Mouse (Mus musculus): ENCODE measurements around the gene Timm22. TPM values are rescaled to one million over a fixed set of nuclear protein-coding genes. Genes with fewer than 3 reads are reported as not detected.

Gene Timm22
- polyA plus RNA-seq, 1 experiment = 14.8 TPM

DNA sequence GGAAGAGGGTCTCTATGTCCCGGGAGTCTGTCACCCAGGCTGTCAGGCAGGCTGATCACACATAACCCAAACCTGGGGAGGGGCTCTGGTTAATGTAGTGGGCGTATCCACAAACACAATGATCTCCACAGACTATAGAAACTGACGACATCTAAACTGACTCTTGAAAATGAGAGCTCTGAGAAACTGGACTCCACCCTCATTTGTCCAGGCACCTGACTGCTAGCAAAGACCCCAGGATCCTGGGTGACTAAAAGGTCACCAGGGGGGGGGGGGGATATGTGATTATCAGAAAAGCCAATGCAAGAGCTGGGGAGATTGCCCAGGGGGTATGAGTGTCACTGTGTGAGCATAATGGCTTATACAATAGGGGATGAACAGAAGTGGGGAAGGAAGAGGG, 21.0 kb upstream of the Timm22 start:
- DNase-seq (ENCODE audit: low read depth, low spot score) = no peak
- 75% methylated on average over 3 of the region's 3 CpGs for WGBS

DNA sequence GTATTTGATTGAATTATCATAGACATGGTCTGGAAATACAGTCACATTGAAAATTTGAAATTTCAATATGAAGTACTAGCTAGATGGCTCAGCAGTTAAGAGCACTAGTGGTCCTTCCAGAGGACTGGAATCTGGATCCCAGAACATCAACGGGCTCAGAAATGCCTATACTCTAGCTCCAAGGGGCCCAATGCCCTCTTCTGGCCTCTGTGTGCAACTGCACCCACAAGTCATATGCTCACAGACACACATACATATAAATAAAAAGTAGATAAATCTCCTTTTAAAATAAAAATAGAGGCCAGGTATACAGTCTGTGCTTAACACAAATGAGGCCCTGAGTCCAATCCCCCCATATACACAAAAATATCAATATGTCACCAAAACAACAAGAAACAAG, 19.7 kb upstream of the Timm22 start:
- DNase-seq (ENCODE audit: low read depth, low spot score) = no peak
- 86% methylated on average over 1 of the region's 1 CpGs for WGBS

DNA sequence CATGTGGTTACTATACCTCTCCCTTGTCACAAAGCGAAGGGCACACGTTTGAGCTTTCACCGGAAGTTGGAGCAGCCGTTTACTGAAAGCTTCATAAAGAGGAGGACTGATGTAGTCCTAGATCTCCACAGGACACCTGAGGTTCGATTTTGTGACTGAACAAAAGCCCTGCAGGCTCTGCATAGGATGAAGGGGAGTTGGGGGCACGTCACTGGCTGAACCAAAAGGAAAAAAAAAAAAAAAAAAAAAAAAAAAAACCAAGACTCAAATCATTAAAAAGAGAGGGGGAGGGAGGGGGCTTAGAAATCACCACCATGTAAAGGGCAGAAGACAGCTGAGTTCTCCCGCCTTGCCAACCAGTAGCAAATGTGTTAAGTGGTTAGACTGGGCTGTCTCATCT, 18.0 kb upstream of the Timm22 start:
- DNase-seq (ENCODE audit: low read depth, low spot score) = no peak
- WGBS = 38% methylated on average over 7 of the region's 7 CpGs

DNA sequence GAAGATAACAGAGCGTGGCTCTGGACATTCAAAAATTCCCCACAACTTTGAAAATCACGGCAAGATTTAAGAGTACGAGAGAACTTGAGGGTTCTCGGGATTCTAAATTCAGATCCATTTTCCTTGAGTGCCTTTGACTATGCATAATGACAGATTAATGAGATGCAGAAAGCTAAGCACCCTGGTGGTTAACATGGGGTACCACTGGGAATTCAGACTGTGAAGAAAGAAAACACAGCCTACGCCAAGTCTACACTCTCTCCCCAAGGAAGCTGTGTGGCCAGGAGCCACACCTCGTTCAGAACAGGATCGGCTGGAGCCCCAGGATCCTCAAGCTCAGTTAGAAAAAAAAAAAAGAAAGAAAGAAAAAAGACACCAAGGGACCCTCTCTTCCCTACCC, 14.2 kb upstream of the Timm22 start:
- WGBS = 66% methylated on average over 7 of the region's 7 CpGs
- no peak for DNase-seq (ENCODE audit: low read depth, low spot score)

DNA sequence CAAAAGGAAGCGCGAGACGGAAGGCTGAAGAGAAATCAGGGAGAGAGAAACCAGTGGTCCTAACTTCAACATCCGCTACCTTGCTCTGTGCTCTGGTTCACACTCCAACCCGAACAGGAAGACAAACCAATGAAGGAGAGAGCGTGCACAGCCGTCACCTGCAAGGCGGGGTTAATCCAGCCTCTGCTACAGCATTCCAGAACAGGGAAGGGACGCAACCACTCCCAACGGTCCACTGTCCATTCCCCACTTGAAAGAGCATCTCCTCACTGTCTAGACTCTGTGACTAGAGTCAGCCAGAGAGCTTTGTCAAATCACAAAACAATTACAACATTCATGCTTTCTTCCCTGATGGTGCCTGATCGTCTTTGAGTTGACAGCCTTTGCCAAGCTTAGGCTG, 13.8 kb upstream of the Timm22 start:
- no peak for DNase-seq (ENCODE audit: low read depth, low spot score)
- WGBS = 48% methylated on average over 11 of the region's 11 CpGs

DNA sequence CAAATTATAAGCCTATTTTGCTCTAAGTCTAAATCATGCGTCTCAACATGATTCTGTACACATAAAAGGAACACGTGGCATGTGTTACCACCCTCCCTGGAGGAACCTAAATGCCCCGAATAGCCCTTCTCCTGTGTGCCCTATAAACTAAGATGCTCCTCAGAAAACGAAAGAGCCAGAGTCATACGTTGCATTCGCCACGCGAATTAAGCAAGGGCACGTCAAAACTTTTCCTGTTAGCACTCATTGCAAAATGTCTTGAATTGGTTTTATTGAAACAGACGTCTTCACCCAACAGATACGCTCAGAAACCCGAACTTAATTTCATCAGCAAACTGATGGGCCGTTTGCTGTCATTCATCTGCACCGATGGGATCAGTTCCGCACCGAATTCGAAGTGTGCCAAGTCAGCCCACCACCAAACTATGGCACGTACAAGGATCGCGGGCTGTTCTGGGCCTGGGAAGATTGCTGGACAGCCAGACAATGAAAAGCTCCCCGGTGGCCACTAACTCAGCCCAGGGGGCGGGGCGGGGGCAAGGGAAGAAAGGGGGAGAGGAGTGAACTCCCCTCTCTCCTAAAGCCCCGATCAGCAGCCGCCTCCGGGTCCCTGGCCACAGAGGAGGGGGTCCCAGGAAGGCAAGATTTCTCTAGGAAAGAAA, 9.0 kb upstream of the Timm22 start:
- no peak for DNase-seq (ENCODE audit: low read depth, low spot score)
- WGBS = 3% methylated on average over 26 of the region's 26 CpGs

DNA sequence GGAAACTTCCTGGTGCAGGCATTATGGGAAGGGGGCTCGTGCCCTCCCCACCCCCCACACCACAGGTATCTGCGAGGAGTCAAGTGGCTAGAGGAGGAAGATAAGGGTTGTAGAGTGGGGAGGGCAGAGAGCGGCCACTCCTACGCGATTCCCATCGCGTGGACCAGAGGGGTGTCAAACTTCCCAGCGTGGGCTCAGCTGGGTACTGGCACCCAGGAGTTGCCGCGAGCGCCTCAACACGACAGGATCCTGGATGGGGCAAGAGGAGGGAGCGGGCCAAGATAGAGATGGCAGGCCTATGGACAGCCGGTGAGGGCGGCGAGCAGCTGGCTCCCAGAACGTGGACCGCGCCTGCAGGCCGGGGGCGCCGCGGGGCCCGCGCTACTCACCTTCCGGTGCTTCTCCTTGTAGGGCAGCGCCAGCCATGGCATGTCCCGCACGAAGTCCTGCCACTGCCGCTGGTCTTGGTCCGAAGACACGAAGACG, 8.4 kb upstream of the Timm22 start:
- under 1% methylated on average over 33 of the region's 33 CpGs for WGBS
- no peak for DNase-seq (ENCODE audit: low read depth, low spot score)

DNA sequence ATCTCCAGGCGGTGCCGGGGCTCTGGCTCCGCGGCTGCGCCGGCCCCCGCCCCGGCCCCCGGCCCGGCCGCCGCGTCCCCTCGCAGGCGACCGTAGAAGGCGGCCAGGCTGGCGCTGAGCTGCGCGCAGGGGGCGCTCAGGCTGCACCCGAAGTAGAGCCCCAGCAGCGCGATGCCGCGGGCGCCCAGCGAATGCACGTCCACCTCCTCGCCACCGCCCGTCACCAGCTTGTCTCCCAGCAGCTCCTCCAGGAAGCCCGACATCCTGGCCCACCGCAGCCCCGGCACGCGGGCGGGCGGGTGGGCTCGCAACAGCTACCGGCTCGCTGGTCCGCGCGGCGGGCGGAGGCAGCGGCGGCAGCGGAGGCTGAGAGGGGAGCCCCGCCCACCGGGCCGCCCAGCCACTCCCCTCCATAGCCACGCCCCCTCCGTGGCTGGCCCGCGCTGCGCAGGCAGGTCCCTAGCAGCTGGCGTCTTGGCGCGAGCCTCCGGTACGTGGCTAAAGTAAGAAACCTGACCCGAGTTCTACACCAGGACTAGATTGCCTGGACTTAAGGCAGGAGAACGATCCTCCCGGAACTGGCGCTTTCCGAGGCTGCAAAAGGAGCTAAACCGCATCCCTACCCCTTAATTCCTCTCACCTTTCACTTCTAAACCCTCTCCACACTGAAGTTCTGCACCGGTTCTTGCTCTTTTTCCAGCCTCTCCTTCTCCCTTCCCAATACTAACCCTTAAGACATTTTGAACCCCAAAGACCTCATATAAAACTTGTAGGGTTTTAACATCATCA, 7.8 kb upstream of the Timm22 start, which contains the start of gene Nxn:
Gene Nxn (minus strand): TSS at position 343 of the 789 bp plus-strand sequence.
- DNase-seq (ENCODE audit: low read depth, low spot score) = peak; percentile 46
- under 1% methylated on average over 62 of the region's 70 CpGs for WGBS

DNA sequence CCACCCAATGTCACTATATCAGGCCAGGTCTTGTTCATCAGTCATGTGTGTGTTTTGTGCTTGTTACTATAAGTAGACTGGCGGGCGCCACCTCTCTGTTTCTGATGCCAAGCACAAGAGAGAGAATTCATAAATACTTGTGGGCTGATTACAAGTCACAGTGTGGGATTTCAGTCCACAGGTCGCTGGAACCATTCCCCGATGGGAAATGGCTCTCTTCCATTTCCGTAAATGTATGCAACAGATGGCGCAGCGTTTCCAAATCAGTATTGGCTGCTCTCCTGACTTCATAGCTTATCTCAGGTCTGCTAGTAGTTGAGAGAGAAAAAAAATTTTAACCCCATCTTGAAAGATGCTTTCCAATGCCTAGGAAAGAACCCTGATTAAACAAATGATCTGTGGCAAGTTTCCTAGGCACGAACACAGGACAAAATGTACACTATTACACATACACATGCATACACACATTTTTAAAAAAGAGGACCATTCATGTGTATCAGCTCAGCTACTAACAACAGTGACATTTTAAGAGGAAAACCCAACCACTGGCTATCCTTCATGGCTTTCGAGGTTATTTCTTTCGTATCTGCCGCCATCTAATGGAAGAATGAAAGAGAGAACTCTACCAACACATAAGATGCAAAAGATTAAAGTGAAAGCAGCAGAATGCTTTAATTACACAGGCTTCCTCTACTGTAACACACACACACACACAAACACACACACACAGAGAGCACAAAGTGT, 7.0 kb upstream of the Timm22 start:
- DNase-seq (ENCODE audit: low read depth, low spot score) = no peak
- 3% methylated on average over 11 of the region's 11 CpGs for WGBS

DNA sequence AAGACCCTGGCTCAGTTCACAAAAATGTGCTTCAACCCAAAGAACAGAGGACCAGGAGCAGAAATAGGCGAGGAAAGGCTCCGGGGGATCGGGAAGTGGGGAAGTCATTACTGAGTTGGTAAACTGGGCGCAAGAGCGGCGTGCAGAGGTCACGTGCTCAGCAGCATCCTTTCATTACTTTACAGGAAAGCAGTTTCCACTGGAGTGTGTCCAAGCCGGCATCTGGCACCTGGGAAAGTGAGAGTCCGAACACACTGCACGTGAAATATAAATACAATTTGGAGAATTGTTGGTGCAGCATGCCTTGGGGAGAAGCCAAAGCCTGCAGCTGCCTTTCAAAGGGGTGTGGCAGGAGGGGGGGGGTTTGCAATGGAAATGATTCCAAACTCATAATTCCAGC, 5.4 kb upstream of the Timm22 start:
- DNase-seq (ENCODE audit: low read depth, low spot score) = no peak
- 16% methylated on average over 10 of the region's 10 CpGs for WGBS

DNA sequence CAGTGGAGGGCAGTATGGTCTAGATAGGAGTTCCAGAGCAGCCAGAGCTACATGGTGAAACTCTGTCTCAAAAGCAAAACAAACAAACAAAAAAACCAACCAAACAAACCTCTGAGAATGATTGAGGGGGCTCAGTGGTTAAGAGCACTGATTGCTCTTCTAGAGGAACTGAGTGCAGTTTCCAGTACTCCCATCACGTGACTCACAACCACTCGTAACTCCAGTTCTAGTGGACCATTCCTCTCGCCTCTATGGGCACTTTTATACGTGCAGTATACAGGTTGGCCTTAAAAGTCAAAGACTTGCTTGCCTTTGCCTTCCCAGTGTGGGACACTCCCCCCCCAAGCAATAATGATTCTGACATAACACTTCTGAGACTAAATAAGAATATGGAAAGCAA, 1.6 kb upstream of the Timm22 start:
- DNase-seq (ENCODE audit: low read depth, low spot score) = no peak
- 53% methylated on average over 4 of the region's 4 CpGs for WGBS

DNA sequence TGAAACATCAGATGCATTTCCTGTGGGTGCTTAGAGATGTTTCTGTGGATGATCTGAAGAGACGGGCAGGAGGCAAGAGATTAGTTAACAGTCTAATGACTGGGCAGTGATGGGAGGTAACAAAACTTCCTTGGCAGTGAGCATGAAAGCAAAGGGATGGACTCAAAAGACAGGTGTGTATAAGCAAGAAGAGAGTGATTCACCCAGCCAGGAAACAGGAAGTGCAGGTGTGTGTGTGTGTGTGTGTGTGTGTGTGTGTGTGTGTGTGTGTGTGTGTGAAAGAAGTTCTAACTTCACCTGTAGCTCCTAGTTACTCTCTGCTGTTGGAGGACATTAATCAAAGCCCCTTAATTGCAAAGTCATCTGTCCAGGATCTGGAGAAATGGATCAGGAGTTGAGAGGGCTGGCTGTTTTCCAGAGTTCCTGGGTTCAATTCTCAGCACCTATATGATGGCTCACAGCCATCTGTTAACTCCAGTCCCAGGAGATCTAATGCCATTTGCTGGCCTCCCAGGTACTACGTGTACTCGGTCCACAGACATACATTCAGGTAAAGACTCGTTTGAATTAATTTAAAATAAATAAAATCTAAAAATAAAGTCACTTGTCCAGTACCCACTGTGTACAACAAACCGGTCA, 1.0 kb upstream of the Timm22 start:
- 66% methylated on average over 5 of the region's 5 CpGs for WGBS

DNA sequence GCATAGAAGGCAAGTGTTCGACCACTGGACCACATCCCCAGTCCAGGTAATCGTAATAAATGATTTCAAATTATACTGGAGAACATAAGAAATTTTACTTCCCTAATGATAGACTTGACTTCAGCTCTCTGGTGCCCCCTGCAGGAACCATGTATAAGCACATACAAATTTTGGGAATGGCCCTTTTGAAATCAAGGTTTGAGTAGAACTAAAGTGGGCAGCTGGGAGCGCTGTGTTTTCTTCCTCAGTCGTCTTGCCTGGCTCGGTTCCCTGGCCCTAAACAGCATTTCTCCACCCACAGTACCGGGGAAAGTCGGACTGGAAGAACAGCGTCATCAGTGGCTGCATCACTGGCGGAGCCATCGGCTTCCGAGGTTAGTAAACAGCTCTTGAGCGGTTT, 4.1 kb downstream of the Timm22 start:
- 51% methylated on average over 12 of the region's 12 CpGs for WGBS
- no peak for DNase-seq (ENCODE audit: low read depth, low spot score)

More for the DNA sequence above, 1.0 kb upstream of the Timm22 start:
- DNase-seq (ENCODE audit: low read depth, low spot score) = no peak

DNA sequence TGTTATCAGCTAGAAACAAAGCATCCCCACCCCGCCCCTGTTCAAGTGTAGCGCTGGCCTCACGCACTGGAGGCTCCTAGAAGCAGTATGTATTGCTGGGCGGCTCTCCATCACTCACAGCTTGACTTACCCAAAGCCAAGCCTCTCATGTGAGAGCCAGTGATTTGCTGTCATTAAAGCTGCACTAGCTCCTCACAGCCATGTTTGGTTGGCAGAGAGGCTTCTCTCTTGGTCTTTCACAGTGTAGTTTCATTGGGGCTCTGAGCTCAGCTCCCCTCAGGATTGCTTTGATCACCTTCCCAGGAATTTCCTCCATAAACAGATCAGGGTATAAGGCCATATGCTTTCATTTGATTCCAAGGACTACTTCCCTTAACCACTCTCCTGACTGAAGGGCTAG, 6.5 kb downstream of the Timm22 start:
- DNase-seq (ENCODE audit: low read depth, low spot score) = no peak
- 70% methylated on average over 4 of the region's 4 CpGs for WGBS

DNA sequence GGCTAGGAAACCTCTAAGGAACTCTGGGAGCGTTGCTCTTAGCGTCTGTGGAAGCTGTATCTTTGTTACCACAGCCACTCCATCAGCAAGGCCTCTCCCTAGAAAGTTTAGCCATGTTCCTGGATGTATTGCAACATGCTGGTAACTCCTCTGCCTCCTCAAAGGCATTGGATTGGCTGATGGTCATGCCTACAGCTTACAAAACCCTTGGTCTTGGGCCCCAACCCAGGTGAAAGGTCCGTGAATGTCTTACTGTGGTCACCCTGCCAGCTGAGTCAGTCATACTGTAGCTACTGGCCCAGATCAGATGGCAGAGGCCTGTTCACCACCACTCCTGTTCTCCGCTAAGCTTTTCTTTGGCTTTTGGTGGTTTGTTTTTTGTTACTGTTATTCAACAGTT, 8.2 kb downstream of the Timm22 start:
- 86% methylated on average over 4 of the region's 4 CpGs for WGBS
- DNase-seq (ENCODE audit: low read depth, low spot score) = no peak

DNA sequence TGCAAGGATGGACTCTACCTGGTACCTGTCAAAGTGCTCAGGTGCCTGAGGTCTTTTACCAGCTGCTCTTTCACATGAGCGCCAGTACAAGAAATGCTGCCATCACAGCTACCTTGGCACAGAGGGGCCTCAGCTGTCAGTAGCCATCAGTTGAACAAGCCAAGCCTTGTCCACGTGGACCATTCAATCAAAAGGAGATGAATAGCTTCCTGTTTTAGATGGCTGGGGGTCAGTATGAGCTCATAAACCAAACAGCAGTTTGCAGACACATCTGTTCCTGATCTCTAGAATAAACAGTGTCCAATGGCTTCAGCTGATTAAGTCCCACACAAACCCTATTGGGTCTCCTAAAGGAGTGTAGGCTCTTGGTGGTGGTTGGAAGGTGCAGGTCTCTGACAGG, 9.2 kb downstream of the Timm22 start:
- DNase-seq (ENCODE audit: low read depth, low spot score) = no peak
- WGBS = 44% methylated on average over 2 of the region's 2 CpGs

DNA sequence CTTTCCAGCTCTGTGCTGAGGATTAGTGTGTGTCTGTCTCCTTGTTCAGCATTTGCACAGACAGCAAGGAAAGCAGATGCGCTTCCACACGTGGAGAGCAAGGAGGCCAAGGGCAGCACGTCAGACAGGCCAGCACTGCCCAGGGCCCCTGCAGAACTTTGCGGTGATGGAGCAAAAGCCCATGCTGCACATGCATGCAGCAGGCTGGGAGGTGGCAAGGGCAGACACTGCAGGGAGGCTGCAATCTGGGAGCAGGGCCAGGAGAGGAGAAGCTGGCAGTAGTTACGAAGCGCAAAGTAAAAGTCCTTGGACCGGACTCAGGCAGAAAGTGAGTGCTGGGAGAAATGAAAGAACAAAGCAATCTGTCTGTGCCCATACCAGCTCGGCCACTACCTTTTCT, 11.7 kb downstream of the Timm22 start:
- no peak for DNase-seq (ENCODE audit: low read depth, low spot score)

DNA sequence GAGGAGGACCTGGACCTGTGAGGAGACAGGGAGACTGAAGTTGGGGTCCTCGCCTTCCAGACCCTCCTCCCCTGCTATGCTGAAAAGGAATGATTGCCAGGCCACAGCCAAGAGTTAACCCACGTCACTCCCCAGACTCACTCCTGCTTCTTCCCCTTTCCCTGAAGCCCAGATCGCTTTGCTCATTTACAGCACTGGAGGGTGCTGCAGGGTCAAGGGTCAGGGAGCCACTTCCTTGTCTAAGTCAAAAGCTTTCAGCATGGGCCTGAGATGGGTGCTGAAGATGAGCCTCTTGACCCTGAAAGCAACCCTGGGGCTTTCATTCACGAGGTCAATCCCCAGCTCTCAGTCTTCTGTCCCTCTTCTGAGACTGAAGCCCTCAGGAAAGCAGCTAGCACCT, 12.4 kb downstream of the Timm22 start:
- no peak for DNase-seq (ENCODE audit: low read depth, low spot score)
- WGBS = 62% methylated on average over 4 of the region's 4 CpGs

More for the DNA sequence above, 11.7 kb downstream of the Timm22 start:
- 75% methylated on average over 8 of the region's 8 CpGs for WGBS

DNA sequence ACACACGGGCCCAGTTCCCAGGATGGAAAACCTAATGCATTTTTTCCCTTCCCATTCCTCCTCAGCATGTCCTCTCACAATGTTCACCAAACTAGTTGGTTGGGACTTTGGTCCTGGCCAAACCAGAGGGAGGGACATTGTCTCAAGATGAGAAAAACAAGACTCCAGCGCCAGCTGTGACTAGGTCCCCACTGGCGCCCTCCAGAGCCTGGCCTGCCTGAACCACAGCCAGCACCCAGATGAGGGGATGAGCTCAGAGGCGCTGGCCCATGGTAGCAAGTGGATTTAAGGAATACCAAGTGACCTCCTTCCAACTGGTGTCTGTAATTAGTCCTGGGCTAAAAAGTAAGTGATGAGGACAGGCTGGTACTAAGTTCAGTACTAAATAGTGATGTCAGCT, 14.1 kb downstream of the Timm22 start:
- WGBS = 55% methylated on average over 4 of the region's 4 CpGs
- DNase-seq (ENCODE audit: low read depth, low spot score) = no peak

DNA sequence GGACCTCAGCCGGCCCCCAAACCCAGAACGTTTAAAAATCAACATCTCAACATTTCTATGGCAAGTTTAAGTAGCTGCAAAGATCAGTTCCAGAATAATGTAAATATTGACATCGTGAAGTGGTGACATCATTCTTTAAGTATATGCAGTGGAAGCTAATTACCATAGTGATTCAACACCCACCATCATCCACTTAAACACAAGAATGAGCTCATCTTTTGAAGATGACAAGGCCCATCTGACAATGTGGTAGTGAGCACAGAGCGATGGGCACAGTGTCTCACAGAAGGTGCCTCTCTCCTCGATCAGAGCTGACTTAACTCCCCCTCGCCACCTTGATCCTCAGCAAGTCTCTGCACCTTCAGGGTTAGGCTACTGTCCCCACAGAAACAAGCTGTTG, 19.0 kb downstream of the Timm22 start:
- DNase-seq (ENCODE audit: low read depth, low spot score) = no peak
- WGBS = 63% methylated on average over 6 of the region's 6 CpGs
